Mouse (Mus musculus): ENCODE results near the gene Ube2j2. TPM values are rescaled to one million over a fixed set of nuclear protein-coding genes. Genes with fewer than 3 reads are reported as not detected.

Ube2j2 gene
- polyA plus RNA-seq, 1 experiment = 80.7 TPM

DNA sequence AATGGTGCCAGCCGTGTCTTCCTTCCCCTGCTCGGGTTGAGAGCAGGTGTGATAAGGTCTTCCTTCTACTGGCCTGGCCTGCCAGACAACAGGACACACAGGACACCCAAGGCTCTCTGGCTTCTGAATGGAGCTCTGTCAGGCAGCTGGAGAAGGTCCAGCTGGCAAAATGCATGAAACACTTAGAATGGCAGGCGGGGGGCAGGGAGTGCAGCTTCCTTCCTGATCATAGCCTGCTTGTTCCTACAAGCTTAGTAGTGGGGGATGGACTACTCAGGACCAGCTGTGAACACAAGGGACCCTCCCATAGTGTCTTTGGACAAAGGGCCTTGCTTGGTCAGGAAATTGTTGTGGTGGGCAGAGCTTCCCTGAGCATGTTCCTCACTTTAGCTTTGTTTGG, 42.4 kb upstream of the Ube2j2 start:
- no peaks in the 10 kb centered on the region for H3K4me1 ChIP-seq (ENCODE audit: control insufficient read depth, insufficient read depth, low read length)
- TF ChIP-seq POLR2A (IDR thresholded peaks at IDR 0.05; ENCODE audit: control insufficient read depth, low read depth, low read length) = no peak
- TF ChIP-seq CTCF (IDR thresholded peaks at IDR 0.05; ENCODE audit: control insufficient read depth, insufficient read depth, insufficient replicate concordance, low read depth, low read length) = no peak
- H3K4me3 ChIP-seq (ENCODE audit: control insufficient read depth, low read depth, low read length) = no peak overlapping the region
- H3K27me3 ChIP-seq (ENCODE audit: control insufficient read depth, insufficient read depth, low read length) = no peaks in the 10 kb centered on the region
- H3K36me3 ChIP-seq (ENCODE audit: control insufficient read depth, insufficient read depth, low read length) = no peaks in the 10 kb centered on the region
- no peak overlapping the region for H3K27ac ChIP-seq (ENCODE audit: control insufficient read depth, insufficient read depth, low read depth, low read length)

DNA sequence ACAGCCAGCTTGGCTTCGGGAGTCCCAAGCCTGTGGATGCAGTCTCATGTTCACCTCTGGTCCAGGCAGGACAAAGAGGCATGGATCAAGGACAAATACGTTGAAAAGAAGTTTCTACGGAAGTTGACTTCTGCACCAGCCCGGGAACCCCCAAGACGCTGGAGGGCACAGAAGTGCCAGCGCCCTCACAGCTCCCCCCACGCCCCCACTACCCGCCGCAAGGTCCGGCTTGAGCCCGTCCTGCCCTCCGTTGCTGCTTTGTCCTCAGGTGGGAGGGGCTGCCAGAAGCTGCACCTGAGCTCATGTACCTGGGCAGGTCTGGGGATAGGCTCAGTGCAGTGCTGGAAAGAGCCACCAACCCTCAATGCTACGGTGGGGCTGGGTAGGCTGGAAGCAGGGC, 40.4 kb upstream of the Ube2j2 start:
- H3K36me3 ChIP-seq (ENCODE audit: control insufficient read depth, insufficient read depth, low read length) = no peaks in the 10 kb centered on the region
- H3K27ac ChIP-seq (ENCODE audit: control insufficient read depth, insufficient read depth, low read depth, low read length) = no peak overlapping the region
- no peaks in the 10 kb centered on the region for H3K4me1 ChIP-seq (ENCODE audit: control insufficient read depth, insufficient read depth, low read length)
- no peak overlapping the region for H3K4me3 ChIP-seq (ENCODE audit: control insufficient read depth, low read depth, low read length)
- TF ChIP-seq POLR2A (IDR thresholded peaks at IDR 0.05; ENCODE audit: control insufficient read depth, low read depth, low read length) = no peak
- TF ChIP-seq CTCF (IDR thresholded peaks at IDR 0.05; ENCODE audit: control insufficient read depth, insufficient read depth, insufficient replicate concordance, low read depth, low read length) = no peak
- no peaks in the 10 kb centered on the region for H3K27me3 ChIP-seq (ENCODE audit: control insufficient read depth, insufficient read depth, low read length)

DNA sequence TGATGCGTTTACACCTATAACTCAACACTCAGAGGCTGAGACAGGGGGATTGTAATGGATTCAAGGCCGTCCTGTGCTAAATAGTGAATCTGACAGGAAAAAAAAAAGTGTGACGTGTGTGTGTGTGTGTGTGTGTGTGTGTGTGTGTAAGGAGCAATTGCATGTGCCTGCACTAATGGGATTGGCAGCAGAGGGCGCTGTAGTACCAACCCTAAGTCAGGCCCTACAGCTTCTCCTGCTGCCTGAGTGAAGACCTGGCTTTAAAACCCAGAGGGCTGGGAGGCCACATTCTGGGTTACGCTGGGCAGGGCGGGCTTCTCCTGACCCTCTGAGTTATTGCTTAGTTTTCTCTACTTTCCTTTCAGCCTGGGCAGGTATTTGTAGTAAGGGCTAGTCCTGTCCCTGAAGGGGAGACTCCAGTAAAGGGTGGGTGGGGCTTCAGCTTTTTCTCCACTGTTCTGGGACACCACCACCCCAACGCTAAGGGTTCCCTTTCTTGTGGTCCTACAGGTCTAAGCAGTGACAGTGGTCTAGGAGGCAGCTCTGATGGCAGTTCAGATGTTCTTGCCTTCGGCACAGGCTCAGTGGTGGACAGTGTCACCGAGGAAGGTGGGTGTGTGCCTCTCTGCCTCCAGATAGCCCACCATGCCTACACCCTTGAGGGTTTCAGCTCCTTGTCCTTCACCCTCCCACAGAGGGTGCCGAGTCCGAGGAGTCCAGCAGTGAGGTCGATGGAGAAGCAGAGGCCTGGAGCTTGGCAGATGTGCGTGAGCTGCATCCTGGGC, 39.1 kb upstream of the Ube2j2 start:
- H3K27me3 ChIP-seq (ENCODE audit: control insufficient read depth, insufficient read depth, low read length) = no peaks in the 10 kb centered on the region
- H3K4me3 ChIP-seq (ENCODE audit: control insufficient read depth, low read depth, low read length) = no peak overlapping the region
- no peak overlapping the region for H3K27ac ChIP-seq (ENCODE audit: control insufficient read depth, insufficient read depth, low read depth, low read length)
- TF ChIP-seq POLR2A (IDR thresholded peaks at IDR 0.05; ENCODE audit: control insufficient read depth, low read depth, low read length) = no peak
- TF ChIP-seq CTCF (IDR thresholded peaks at IDR 0.05; ENCODE audit: control insufficient read depth, insufficient read depth, insufficient replicate concordance, low read depth, low read length) = peak; percentile 29; the same call in 1 of the 2 replicates
- no peaks in the 10 kb centered on the region for H3K36me3 ChIP-seq (ENCODE audit: control insufficient read depth, insufficient read depth, low read length)
- H3K4me1 ChIP-seq (ENCODE audit: control insufficient read depth, insufficient read depth, low read length) = no peaks in the 10 kb centered on the region

DNA sequence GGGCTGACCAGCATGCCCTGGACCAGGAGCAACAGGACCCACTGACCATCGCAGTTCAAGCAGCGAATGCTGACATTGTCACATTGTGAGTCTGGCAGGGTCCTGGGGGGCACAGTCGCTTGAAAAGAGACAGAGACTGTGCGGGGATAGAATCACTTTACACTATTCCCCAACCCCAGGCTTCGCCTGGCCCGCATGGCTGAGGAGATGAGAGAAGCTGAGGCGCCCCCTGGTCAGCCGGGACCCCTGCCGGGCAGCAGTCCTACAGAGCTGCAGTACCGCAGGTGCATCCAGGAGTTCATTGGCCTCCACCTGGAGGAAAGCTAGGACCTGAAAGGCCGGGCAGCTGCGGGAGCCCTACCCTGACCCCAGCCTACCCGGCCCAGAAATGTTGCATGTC, 38.0 kb upstream of the Ube2j2 start:
- Histone ChIP-seq H3K27ac (ENCODE audit: control insufficient read depth, insufficient read depth, low read depth, low read length) (no peak overlapping the region), H3K4me1 (ENCODE audit: control insufficient read depth, insufficient read depth, low read length) (no peaks in the 10 kb centered on the region), H3K27me3 (ENCODE audit: control insufficient read depth, insufficient read depth, low read length) (no peaks in the 10 kb centered on the region), H3K4me3 (ENCODE audit: control insufficient read depth, low read depth, low read length) (no peak overlapping the region), H3K36me3 (ENCODE audit: control insufficient read depth, insufficient read depth, low read length) (no peaks in the 10 kb centered on the region)
- TF ChIP-seq POLR2A (IDR thresholded peaks at IDR 0.05; ENCODE audit: control insufficient read depth, low read depth, low read length) (no peak), CTCF (IDR thresholded peaks at IDR 0.05; ENCODE audit: control insufficient read depth, insufficient read depth, insufficient replicate concordance, low read depth, low read length) (no peak)

DNA sequence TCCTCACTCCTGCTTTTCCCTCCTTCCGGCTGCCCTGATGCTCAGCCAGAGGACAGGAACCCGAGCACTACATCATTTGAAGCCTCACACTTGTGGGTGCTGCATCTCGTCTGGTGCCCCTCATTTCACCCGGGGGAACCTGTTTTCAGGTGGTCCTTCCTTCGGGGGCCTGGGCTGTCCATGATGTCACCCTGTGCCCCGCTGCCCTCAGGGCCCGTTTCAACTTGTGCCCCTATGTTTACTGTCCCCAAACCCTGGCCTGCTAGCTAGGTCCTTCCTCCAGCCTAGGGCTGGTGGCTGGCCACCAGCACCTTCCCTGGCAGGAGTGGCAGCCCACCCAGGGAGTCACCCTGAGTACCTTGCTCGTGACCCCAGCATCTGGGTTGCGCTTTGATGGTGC, 37.5 kb upstream of the Ube2j2 start:
- H3K27ac ChIP-seq (ENCODE audit: control insufficient read depth, insufficient read depth, low read depth, low read length) = no peak overlapping the region
- no peak for TF ChIP-seq POLR2A (IDR thresholded peaks at IDR 0.05; ENCODE audit: control insufficient read depth, low read depth, low read length)
- TF ChIP-seq CTCF (IDR thresholded peaks at IDR 0.05; ENCODE audit: control insufficient read depth, insufficient read depth, insufficient replicate concordance, low read depth, low read length) = no peak
- H3K27me3 ChIP-seq (ENCODE audit: control insufficient read depth, insufficient read depth, low read length) = no peaks in the 10 kb centered on the region
- no peak overlapping the region for H3K4me3 ChIP-seq (ENCODE audit: control insufficient read depth, low read depth, low read length)
- H3K4me1 ChIP-seq (ENCODE audit: control insufficient read depth, insufficient read depth, low read length) = no peaks in the 10 kb centered on the region
- H3K36me3 ChIP-seq (ENCODE audit: control insufficient read depth, insufficient read depth, low read length) = no peaks in the 10 kb centered on the region

DNA sequence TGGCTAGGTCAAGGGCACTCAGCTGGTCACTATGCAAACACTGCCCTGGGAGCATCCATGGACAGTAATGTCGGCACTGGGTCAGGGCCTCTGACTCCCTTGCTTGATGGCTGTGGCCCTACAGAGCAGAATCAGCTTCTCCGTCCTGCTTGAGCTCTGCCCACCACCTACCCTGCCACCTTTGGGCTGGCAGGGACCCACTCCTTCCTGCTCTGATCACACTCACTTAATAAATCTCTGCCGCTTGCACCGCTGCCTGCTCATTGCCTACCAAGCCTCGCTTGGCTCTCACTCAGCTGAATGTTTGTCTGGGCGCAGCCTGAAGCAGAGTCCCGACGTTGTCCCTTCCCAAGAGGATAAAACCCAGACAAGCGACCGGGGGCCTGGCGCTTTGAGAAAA, 36.6 kb upstream of the Ube2j2 start:
- Histone ChIP-seq H3K36me3 (ENCODE audit: control insufficient read depth, insufficient read depth, low read length) (no peaks in the 10 kb centered on the region), H3K4me3 (ENCODE audit: control insufficient read depth, low read depth, low read length) (no peak overlapping the region), H3K27me3 (ENCODE audit: control insufficient read depth, insufficient read depth, low read length) (no peaks in the 10 kb centered on the region), H3K4me1 (ENCODE audit: control insufficient read depth, insufficient read depth, low read length) (no peaks in the 10 kb centered on the region), H3K27ac (ENCODE audit: control insufficient read depth, insufficient read depth, low read depth, low read length) (no peak overlapping the region)
- no peak for TF ChIP-seq CTCF (IDR thresholded peaks at IDR 0.05; ENCODE audit: control insufficient read depth, insufficient read depth, insufficient replicate concordance, low read depth, low read length)
- no peak for TF ChIP-seq POLR2A (IDR thresholded peaks at IDR 0.05; ENCODE audit: control insufficient read depth, low read depth, low read length)

DNA sequence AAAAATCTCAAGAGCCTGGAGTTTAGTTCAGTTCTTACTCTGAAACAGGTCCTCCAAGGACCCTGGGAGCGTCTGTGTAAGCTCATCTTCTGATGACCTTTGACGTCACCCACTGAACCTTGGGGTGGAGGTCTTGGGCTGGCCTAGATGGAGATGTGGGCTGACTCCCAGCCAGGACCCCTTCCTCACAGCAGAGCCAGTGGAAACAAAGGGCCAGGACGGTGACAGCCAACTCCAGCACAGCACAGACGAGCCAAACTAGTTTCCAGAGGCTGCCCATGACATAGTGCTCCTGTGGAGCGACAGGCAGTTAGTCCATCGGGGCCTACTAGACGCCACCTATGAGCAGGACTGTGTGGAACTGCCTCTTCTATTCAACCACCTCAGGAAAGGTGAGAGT, 35.4 kb upstream of the Ube2j2 start:
- H3K36me3 ChIP-seq (ENCODE audit: control insufficient read depth, insufficient read depth, low read length) = no peaks in the 10 kb centered on the region
- TF ChIP-seq CTCF (IDR thresholded peaks at IDR 0.05; ENCODE audit: control insufficient read depth, insufficient read depth, insufficient replicate concordance, low read depth, low read length) = no peak
- no peak for TF ChIP-seq POLR2A (IDR thresholded peaks at IDR 0.05; ENCODE audit: control insufficient read depth, low read depth, low read length)
- no peak overlapping the region for H3K27ac ChIP-seq (ENCODE audit: control insufficient read depth, insufficient read depth, low read depth, low read length)
- no peaks in the 10 kb centered on the region for H3K4me1 ChIP-seq (ENCODE audit: control insufficient read depth, insufficient read depth, low read length)
- H3K4me3 ChIP-seq (ENCODE audit: control insufficient read depth, low read depth, low read length) = no peak overlapping the region
- no peaks in the 10 kb centered on the region for H3K27me3 ChIP-seq (ENCODE audit: control insufficient read depth, insufficient read depth, low read length)

Data from testis, adult 2 months (tissue).